Mouse (Mus musculus) CH12.LX (cell line): Measurements from ENCODE around the gene Smndc1. TPM values are rescaled to one million over a fixed set of nuclear protein-coding genes. Genes with fewer than 3 reads are reported as not detected.

Experiments
- DNase-seq: peaks from one replicate; pipeline ENCODE4 v3.0.0-alpha.2; 2013; ENCODE audit errors: extremely low read depth
- H3K27ac ChIP-seq: 2 replicates; pipeline ENCODE4 v1.5.1; 2012; ENCODE audit warnings: low read depth, mild to moderate bottlenecking, control low read depth, moderate library complexity; ENCODE audit not compliant: insufficient read depth
- H3K27me3 ChIP-seq: replicated peaks from 2 replicates; pipeline ENCODE3; 2012; ENCODE audit warnings: inconsistent platforms
- H3K36me3 ChIP-seq, 2 experiments: replicated peaks in 1 of 2; 2 replicates each; pipeline versions ENCODE3 to v1.6.1; 2012; ENCODE audit warnings: inconsistent platforms in 1 of 2, low read length in 1 of 2, mild to moderate bottlenecking in 1 of 2, mixed read lengths in 1 of 2, moderate library complexity in 1 of 2; ENCODE audit not compliant: control insufficient read depth in 1 of 2, insufficient read depth in 1 of 2
- H3K4me1 ChIP-seq, 2 experiments: 2 replicates each; pipeline ENCODE4 v1.6.1; 2012; ENCODE audit warnings: inconsistent platforms in 1 of 2, moderate library complexity in 1 of 2; ENCODE audit not compliant: insufficient read depth in 2 of 2, control insufficient read depth in 1 of 2
- H3K4me2 ChIP-seq: 2 replicates; pipeline ENCODE4 v1.6.1; 2012; ENCODE audit warnings: low read depth, mild to moderate bottlenecking, control low read depth; ENCODE audit not compliant: poor library complexity, insufficient read depth, severe bottlenecking
- H3K4me3 ChIP-seq, 3 experiments: fragments of 150-350 bp in 1 of 3; sonication (generic) in 1 of 3; replicated peaks in 1 of 3; 2 replicates each; pipeline versions ENCODE3 to v1.5.1; 2011 to 2012; ENCODE audit warnings: low read depth in 2 of 3, low read length in 2 of 3, mild to moderate bottlenecking in 2 of 3, moderate library complexity in 2 of 3, control low read depth in 1 of 3, improper control_type of control experiment in 1 of 3, inconsistent platforms in 1 of 3, mixed read lengths in 1 of 3; ENCODE audit not compliant: poor library complexity in 1 of 3
- H3K79me2 ChIP-seq: replicated peaks from 2 replicates; pipeline ENCODE4 v1.6.1; 2012; ENCODE audit warnings: mild to moderate bottlenecking, moderate library complexity; ENCODE audit not compliant: control insufficient read depth, poor library complexity, insufficient read depth, severe bottlenecking; ENCODE audit errors: extremely low read depth
- H3K9ac ChIP-seq: 2 replicates; pipeline ENCODE4 v1.6.1; 2012; ENCODE audit warnings: low read depth, mild to moderate bottlenecking, control low read depth, moderate library complexity; ENCODE audit not compliant: insufficient read depth
- H3K9me3 ChIP-seq: replicated peaks from 2 replicates; pipeline ENCODE3; 2012; ENCODE audit warnings: low read length, inconsistent platforms, mixed read lengths
- BHLHE40 ChIP-seq: IDR thresholded peaks from 2 replicates; pipeline ENCODE4 v1.6.1; 2011; ENCODE audit warnings: mild to moderate bottlenecking, low read depth, low read length, improper control_type of control experiment
- CHD1 ChIP-seq: IDR thresholded peaks from 2 replicates; pipeline ENCODE4 v1.6.1; 2012; ENCODE audit warnings: low read depth, low read length, improper control_type of control experiment, inconsistent platforms
- E2F4 ChIP-seq: IDR thresholded peaks from 2 replicates; pipeline ENCODE4 v1.6.1; 2011; ENCODE audit warnings: low read depth, low read length, improper control_type of control experiment; ENCODE audit not compliant: insufficient replicate concordance
- ELF1 ChIP-seq: IDR thresholded peaks from 2 replicates; pipeline ENCODE4 v1.6.1; 2014; ENCODE audit warnings: low read depth, mild to moderate bottlenecking, inconsistent platforms, low read length, improper control_type of control experiment
- EP300 ChIP-seq: IDR thresholded peaks from 2 replicates; pipeline ENCODE4 v1.6.1; 2011; ENCODE audit warnings: low read length, improper control_type of control experiment
- ETS1 ChIP-seq: conservative IDR thresholded peaks from 2 replicates; pipeline ENCODE4 v1.6.1; 2012; ENCODE audit warnings: low read depth, mild to moderate bottlenecking, inconsistent platforms, low read length, improper control_type of control experiment, moderate library complexity
- GABPA ChIP-seq: IDR thresholded peaks from 2 replicates; pipeline ENCODE4 v1.6.1; 2012; ENCODE audit warnings: low read depth, low read length, improper control_type of control experiment, inconsistent platforms; ENCODE audit not compliant: insufficient replicate concordance
- HCFC1 ChIP-seq: IDR thresholded peaks from 2 replicates; pipeline ENCODE4 v1.6.1; 2012; ENCODE audit warnings: low read depth, mild to moderate bottlenecking, inconsistent platforms, low read length, improper control_type of control experiment
- IRF4 ChIP-seq: IDR thresholded peaks from 2 replicates; pipeline ENCODE4 v1.6.1; 2014; ENCODE audit warnings: low read depth, mild to moderate bottlenecking, inconsistent platforms, low read length, improper control_type of control experiment
- JUN ChIP-seq: IDR thresholded peaks from 2 replicates; pipeline ENCODE4 v1.6.1; 2011; ENCODE audit warnings: low read depth, mild to moderate bottlenecking, low read length, improper control_type of control experiment, moderate library complexity; ENCODE audit not compliant: insufficient read depth
- JUND ChIP-seq: conservative IDR thresholded peaks from 2 replicates; pipeline ENCODE4 v1.6.1; 2011; ENCODE audit warnings: low read depth, low read length, improper control_type of control experiment
- MYC ChIP-seq: IDR thresholded peaks from 2 replicates; pipeline ENCODE4 v1.6.1; 2011; ENCODE audit warnings: low read depth, mild to moderate bottlenecking, improper control_type of control experiment, low read length
- NELFE ChIP-seq: IDR thresholded peaks from 2 replicates; pipeline ENCODE4 v1.6.1; 2011; ENCODE audit warnings: low read depth, low read length, improper control_type of control experiment
- NRF1 ChIP-seq: IDR thresholded peaks from 2 replicates; pipeline ENCODE4 v1.6.1; 2014; ENCODE audit warnings: low read depth, mild to moderate bottlenecking, inconsistent platforms, low read length, improper control_type of control experiment, moderate library complexity
- POLR2A ChIP-seq: IDR thresholded peaks from 2 replicates; pipeline ENCODE4 v1.6.1; 2011; ENCODE audit warnings: low read depth, mild to moderate bottlenecking, improper control_type of control experiment, low read length
- SMC3 ChIP-seq: IDR thresholded peaks from 2 replicates; pipeline ENCODE4 v1.6.1; 2011; ENCODE audit warnings: low read depth, low read length, improper control_type of control experiment
- TBP ChIP-seq: conservative IDR thresholded peaks from 2 replicates; pipeline ENCODE4 v1.6.1; 2011; ENCODE audit warnings: low read depth, low read length, improper control_type of control experiment
- UBTF ChIP-seq: IDR thresholded peaks from 2 replicates; pipeline ENCODE4 v1.6.1; 2012; ENCODE audit warnings: low read depth, mild to moderate bottlenecking, inconsistent platforms, low read length, improper control_type of control experiment, moderate library complexity
- USF2 ChIP-seq: conservative IDR thresholded peaks from 2 replicates; pipeline ENCODE4 v1.6.1; 2011; ENCODE audit warnings: low read depth, low read length, improper control_type of control experiment
- ZNF384 ChIP-seq: IDR thresholded peaks from 2 replicates; pipeline ENCODE4 v1.6.1; 2012; ENCODE audit warnings: low read depth, low read length, improper control_type of control experiment, inconsistent platforms
- dilution Hi-C: fragments of 300-500 bp; cut with MboI; formaldehyde crosslinking; loops from 2 replicates; pipeline ENCODE4 v1.14.3; 2020; ENCODE audit warnings: low sequenced_read_pairs; ENCODE audit not compliant: extremely low pct_unique_long_range_greater_than_20kb, extremely low pct_ligation_motif_present
- in situ Hi-C: fragments of 300-500 bp; cut with MboI; formaldehyde crosslinking; loops from 3 replicates; pipeline ENCODE4 v1.14.3; 2019; ENCODE audit warnings: low sequenced_read_pairs, low pct_ligation_motif_present, low pct_unique_long_range_greater_than_20kb, mixed read lengths
- polyA plus RNA-seq: library from polyadenylated mRNA; unstranded; fragments of >175 nt; gene quantifications from 2 replicates; pipeline ENCODE4 v1.2.1, GENCODE M21; 2012; ENCODE audit warnings: low read depth; ENCODE audit not compliant: insufficient read length
- total RNA-seq, 2 experiments: library from RNA; depleted of rRNA; stranded (reverse); fragments of 300-350 nt in 1 of 2; fragments of >200 nt in 1 of 2; gene quantifications; 2 replicates each; pipeline ENCODE4 v1.2.3; 2012 to 2014

Smndc1 gene
- total and polyA plus RNA-seq, 3 experiments = 20.5 to 96.6 (median 41.3) TPM

GRCm38 (mm10) chr19:53333730-53334129 is 56.6 kb downstream of the Smndc1 start:
- peaks cover 0 to 7% of the 10 kb centered on the region in 2 experiments; a peak in 2 of 4 replicates for H3K4me1 ChIP-seq
- no peak overlapping the region for H3K27ac ChIP-seq

GRCm38 (mm10) chr19:53331882-53332500 is 58.4 kb downstream of the Smndc1 start:
- Histone ChIP-seq H3K4me1 (peaks cover 8 to 23% of the 10 kb centered on the region in 2 experiments), H3K27me3 (no peaks in the 10 kb centered on the region), H3K4me2 (no peak overlapping the region), H3K79me2 (no peaks in the 10 kb centered on the region), H3K4me3 (no peak overlapping the region), H3K27ac (no peak overlapping the region), H3K9me3 (no peaks in the 10 kb centered on the region), H3K9ac (no peak overlapping the region), H3K36me3 (peaks cover 3 to 19% of the 10 kb centered on the region in 2 experiments)
- in situ Hi-C loops (loop anchor here (25.0 kb wide), 1 partner anchor 320 kb away; no protein-coding TSS in a partner anchor), dilution Hi-C loops (no loop called here)
- TF ChIP-seq NRF1 (no peak), HCFC1 (no peak)
- DNase-seq = no peak

More at GRCm38 (mm10) chr19:53333730-53334129, 56.6 kb downstream of the Smndc1 start:
- TF ChIP-seq EP300 (no peak), ETS1 (no peak), JUND (no peak), BHLHE40 (no peak), SMC3 (no peak), NELFE (no peak), E2F4 (no peak), TBP (no peak), HCFC1 (no peak), ELF1 (no peak), UBTF (no peak), IRF4 (no peak), CHD1 (no peak), ZNF384 (no peak), USF2 (no peak), GABPA (no peak), POLR2A (no peak), JUN (no peak), MYC (no peak)
- dilution Hi-C loops = no loop called here
- no peak for DNase-seq
- in situ Hi-C loops = loop anchor here (25.0 kb wide), 1 partner anchor 321 kb away; no protein-coding TSS in a partner anchor
- Histone ChIP-seq H3K79me2 (no peaks in the 10 kb centered on the region), H3K4me3 (no peak overlapping the region), H3K27me3 (no peaks in the 10 kb centered on the region), H3K9me3 (peaks cover 2% of the 10 kb centered on the region), H3K36me3 (peaks cover 3 to 29% of the 10 kb centered on the region in 2 experiments), H3K9ac (no peak overlapping the region), H3K4me2 (no peak overlapping the region)
